Mouse (Mus musculus) heart, embryonic 11.5 days (tissue): Measurements from ENCODE around the gene Sorl1. TPM values are rescaled to one million over a fixed set of nuclear protein-coding genes. Genes with fewer than 3 reads are reported as not detected.
A peak's percentile ranks its signal among the peaks of the same experiment; 100 is the strongest.

Experiments
- ATAC-seq: fragments of 200-750 bp; cut with Nextera tagmentation; replicated peaks from 2 replicates; pipeline ENCODE4 v1.8.0; 2017; ENCODE audit warnings: moderate library complexity; ENCODE audit not compliant: insufficient number of reproducible peaks, low FRiP score, low TSS enrichment
- H3K27ac ChIP-seq: fragments of 300-500 bp; sonication (generic); 2 replicates; pipeline ENCODE4 v1.5.1; 2014; ENCODE audit warnings: mild to moderate bottlenecking, low read depth, low read length
- H3K27me3 ChIP-seq: fragments of 300-500 bp; sonication (generic); 2 replicates; pipeline ENCODE4 v1.6.1; 2014; ENCODE audit warnings: mild to moderate bottlenecking, low read length, mixed read lengths; ENCODE audit not compliant: control insufficient read depth, insufficient read depth
- H3K36me3 ChIP-seq: fragments of 300-500 bp; sonication (generic); 2 replicates; pipeline ENCODE4 v1.6.1; 2014; ENCODE audit warnings: mild to moderate bottlenecking, low read length, moderate library complexity, mixed read lengths; ENCODE audit not compliant: control insufficient read depth, insufficient read depth
- H3K4me1 ChIP-seq: fragments of 300-500 bp; sonication (generic); 2 replicates; pipeline ENCODE4 v1.6.1; 2014; ENCODE audit warnings: low read length; ENCODE audit not compliant: control insufficient read depth, insufficient read depth
- H3K4me2 ChIP-seq: fragments of 300-500 bp; sonication (generic); 2 replicates; pipeline ENCODE4 v1.6.1; 2014; ENCODE audit warnings: mild to moderate bottlenecking, moderate library complexity
- H3K4me3 ChIP-seq: fragments of 300-500 bp; sonication (generic); 2 replicates; pipeline ENCODE4 v1.5.1; 2014; ENCODE audit warnings: low read depth, low read length
- H3K9ac ChIP-seq: fragments of 300-500 bp; sonication (generic); 2 replicates; pipeline ENCODE4 v1.6.1; 2014; ENCODE audit warnings: mild to moderate bottlenecking, low read depth, low read length, moderate library complexity
- H3K9me3 ChIP-seq: fragments of 300-500 bp; sonication (generic); replicated peaks from 2 replicates; pipeline ENCODE4 v1.6.1; 2016; ENCODE audit warnings: low read length; ENCODE audit not compliant: control insufficient read depth
- WGBS: fragments of 180-500 bp; shearing (Covaris S2); extraction: QIAGEN DNeasy Blood & Tissue Kit; methylation state at CpG from one replicate; pipeline ENCODE4 v1.1.7; 2014; ENCODE audit not compliant: insufficient replicate concordance; 5-methylcytosine and 5-hydroxymethylcytosine counted together
- polyA plus RNA-seq: library from polyadenylated mRNA; unstranded; fragments of >200 nt; fragmentation: Nextera tagmentation; extraction: Ambion mirVana; gene quantifications from 2 replicates; pipeline ENCODE4 v1.2.1, GENCODE M21; 2014

Gene Sorl1
- polyA plus RNA-seq, 1 experiment from 2014 or later = 7.6 TPM

GRCm38 (mm10) chr9:42102013-42102412 lies 22.1 kb downstream of the Sorl1 start:
- no peak for ATAC-seq
- Histone ChIP-seq H3K36me3 (no peaks in the 10 kb centered on the region), H3K4me1 (peaks cover 17% of the 10 kb centered on the region), H3K27me3 (no peaks in the 10 kb centered on the region), H3K4me2 (no peak overlapping the region), H3K27ac (0 out of 2 replicates have a peak overlapping the region, but pooled peaks have one; percentile 41), H3K9ac (no peak overlapping the region), H3K9me3 (no peaks in the 10 kb centered on the region), H3K4me3 (no peak overlapping the region)
- WGBS = 44% methylated on average over 6 of the region's 6 CpGs

DNA sequence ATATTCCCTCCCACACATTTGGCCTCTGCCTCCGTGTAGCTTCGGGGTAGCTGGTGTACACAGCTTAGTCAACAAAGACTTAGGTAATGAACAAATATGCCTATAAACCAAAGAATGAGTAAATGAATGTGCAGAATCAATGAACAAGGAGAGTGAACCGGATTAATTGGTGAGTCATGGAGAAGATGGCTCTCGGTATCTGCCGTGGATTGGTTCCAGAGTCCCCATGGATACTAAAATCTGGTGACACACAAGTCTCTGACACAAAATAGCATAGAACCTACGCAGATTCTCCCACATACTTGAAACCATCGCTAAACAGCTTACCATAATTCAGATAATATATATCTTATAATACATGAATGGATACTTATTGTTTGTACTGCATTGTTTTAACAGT lies 22.8 kb downstream of the Sorl1 start:
- no peak overlapping the region for H3K4me3 ChIP-seq
- no peaks in the 10 kb centered on the region for H3K36me3 ChIP-seq
- H3K27me3 ChIP-seq = no peaks in the 10 kb centered on the region
- no peaks in the 10 kb centered on the region for H3K9me3 ChIP-seq
- 84% methylated on average over 7 of the region's 7 CpGs for WGBS
- H3K4me2 ChIP-seq = no peak overlapping the region
- no peak overlapping the region for H3K9ac ChIP-seq
- no peak for ATAC-seq
- H3K4me1 ChIP-seq = peaks cover 17% of the 10 kb centered on the region
- no peak overlapping the region for H3K27ac ChIP-seq

- H3K4me1 ChIP-seq = peaks cover 17% of the 10 kb centered on the region
- no peaks in the 10 kb centered on the region for H3K36me3 ChIP-seq
- H3K27me3 ChIP-seq = no peaks in the 10 kb centered on the region
- H3K4me3 ChIP-seq = no peak overlapping the region
- H3K4me2 ChIP-seq = no peak overlapping the region
- 86% methylated on average over 9 of the region's 9 CpGs for WGBS
- H3K9me3 ChIP-seq = no peaks in the 10 kb centered on the region
- no peak for ATAC-seq
- H3K9ac ChIP-seq = no peak overlapping the region
- no peak overlapping the region for H3K27ac ChIP-seq
These were observed 23.4 kb downstream of the Sorl1 start for GRCm38 (mm10) chr9:42100618-42101210.

- Histone ChIP-seq H3K9me3 (no peaks in the 10 kb centered on the region), H3K4me2 (no peak overlapping the region), H3K36me3 (no peaks in the 10 kb centered on the region), H3K4me3 (no peak overlapping the region), H3K27ac (no peak overlapping the region), H3K27me3 (no peaks in the 10 kb centered on the region), H3K9ac (no peak overlapping the region), H3K4me1 (peaks cover 12% of the 10 kb centered on the region)
- no peak for ATAC-seq
- 85% methylated on average over 5 of the region's 5 CpGs for WGBS
These were observed 25.5 kb downstream of the Sorl1 start for GRCm38 (mm10) chr9:42098474-42099121.

DNA sequence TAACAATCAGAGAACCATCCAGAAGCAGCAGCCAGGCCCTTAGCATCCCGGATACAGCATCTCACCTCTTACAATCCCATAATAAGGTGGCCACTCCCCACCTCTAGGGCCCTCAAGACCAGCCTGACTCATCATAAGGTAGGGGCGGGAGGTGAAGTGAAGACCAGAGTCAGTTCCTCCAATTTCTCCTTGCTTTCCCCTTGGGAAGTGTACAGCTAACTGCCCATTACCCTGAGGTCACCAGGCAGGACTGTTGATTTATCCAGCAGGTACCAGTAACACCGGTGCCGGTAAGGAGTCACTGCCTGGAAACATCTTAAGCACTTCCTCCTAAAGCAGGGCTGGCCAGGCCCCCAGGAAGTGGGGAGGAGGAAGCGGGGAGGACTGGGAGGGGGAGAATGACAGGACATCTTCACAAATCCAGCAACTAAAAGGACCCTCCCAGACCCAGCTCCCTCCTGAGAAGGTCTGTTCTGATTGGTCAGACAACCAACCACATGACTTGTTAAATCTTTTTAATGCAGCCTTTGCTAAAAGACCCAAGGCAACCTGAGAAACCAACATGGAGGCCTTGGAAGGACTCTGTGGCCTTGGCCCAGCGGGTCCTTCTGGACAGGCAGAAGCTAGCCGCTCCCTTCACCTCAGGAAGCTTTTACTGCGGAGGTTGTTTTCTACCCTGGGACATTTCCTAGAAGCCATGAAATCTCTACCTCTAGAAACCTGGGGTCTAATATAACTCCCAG lies 26.2 kb downstream of the Sorl1 start:
- H3K4me1 ChIP-seq = peaks cover 12% of the 10 kb centered on the region
- H3K27ac ChIP-seq = no peak overlapping the region
- H3K9ac ChIP-seq = no peak overlapping the region
- 86% methylated on average over 8 of the region's 8 CpGs for WGBS
- H3K27me3 ChIP-seq = no peaks in the 10 kb centered on the region
- no peaks in the 10 kb centered on the region for H3K9me3 ChIP-seq
- no peak for ATAC-seq
- no peak overlapping the region for H3K4me2 ChIP-seq
- no peak overlapping the region for H3K4me3 ChIP-seq
- H3K36me3 ChIP-seq = no peaks in the 10 kb centered on the region

GRCm38 (mm10) chr9:42097006-42097730 lies 26.9 kb downstream of the Sorl1 start:
- 81% methylated on average over 7 of the region's 7 CpGs for WGBS
- peaks cover 11% of the 10 kb centered on the region for H3K4me1 ChIP-seq
- ATAC-seq = no peak

DNA sequence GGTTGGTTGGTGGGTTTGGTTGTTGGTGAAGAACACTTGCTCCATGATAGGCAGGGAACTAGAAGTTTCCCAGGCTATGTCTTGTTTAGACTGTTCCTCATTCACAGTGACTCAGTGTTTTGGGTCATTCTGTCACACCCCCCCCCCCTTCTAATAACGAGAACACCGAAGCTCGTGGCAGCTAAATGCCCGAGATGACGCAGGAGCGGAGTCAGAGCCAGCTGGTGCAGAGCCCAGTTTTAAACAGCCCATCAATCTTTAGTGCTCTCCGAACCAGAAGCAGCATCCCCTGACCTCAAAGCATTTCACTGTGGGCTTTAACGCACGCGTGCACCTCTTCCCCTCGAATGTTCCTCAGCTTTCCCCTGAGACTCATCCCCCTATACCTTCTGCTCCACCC lies 29.3 kb downstream of the Sorl1 start:
- no peak for ATAC-seq
- H3K36me3 ChIP-seq = no peaks in the 10 kb centered on the region
- H3K4me1 ChIP-seq = peaks cover 3% of the 10 kb centered on the region
- 67% methylated on average over 11 of the region's 11 CpGs for WGBS
- no peak overlapping the region for H3K4me3 ChIP-seq
- no peaks in the 10 kb centered on the region for H3K9me3 ChIP-seq
- H3K4me2 ChIP-seq = no peak overlapping the region
- H3K9ac ChIP-seq = no peak overlapping the region
- H3K27me3 ChIP-seq = no peaks in the 10 kb centered on the region
- no peak overlapping the region for H3K27ac ChIP-seq

More at GRCm38 (mm10) chr9:42097006-42097730, 26.9 kb downstream of the Sorl1 start:
- H3K36me3 ChIP-seq = no peaks in the 10 kb centered on the region
- H3K27ac ChIP-seq = no peak overlapping the region
- H3K27me3 ChIP-seq = no peaks in the 10 kb centered on the region
- no peaks in the 10 kb centered on the region for H3K9me3 ChIP-seq
- H3K4me3 ChIP-seq = no peak overlapping the region
- H3K9ac ChIP-seq = no peak overlapping the region
- no peak overlapping the region for H3K4me2 ChIP-seq

- no peak for ATAC-seq
- WGBS = 82% methylated on average over 6 of the region's 7 CpGs
- H3K36me3 ChIP-seq = no peaks in the 10 kb centered on the region
- H3K27me3 ChIP-seq = no peaks in the 10 kb centered on the region
- no peaks in the 10 kb centered on the region for H3K9me3 ChIP-seq
- no peak overlapping the region for H3K9ac ChIP-seq
- no peaks in the 10 kb centered on the region for H3K4me1 ChIP-seq
- no peak overlapping the region for H3K4me3 ChIP-seq
- H3K27ac ChIP-seq = no peak overlapping the region
- no peak overlapping the region for H3K4me2 ChIP-seq
These were observed 30.0 kb downstream of the Sorl1 start for GRCm38 (mm10) chr9:42094028-42094551.
